Mouse (Mus musculus): Measurements from ENCODE around the gene Tpd52l1.

- TF ChIP-seq POLR2A (IDR thresholded peaks at IDR 0.05; ENCODE audit: borderline replicate concordance, extremely low read depth, insufficient read depth, insufficient read length, poor library complexity, severe bottlenecking), result no peak
- no peak for TF ChIP-seq CTCF (IDR thresholded peaks at IDR 0.05; ENCODE audit: borderline replicate concordance, extremely low read depth, insufficient read depth, insufficient read length)
Observed at GRCm38 (mm10) chr10:31295705-31296104, 150.1 kb downstream of the Tpd52l1 start.

Measured in brain, embryonic 14.5 days (tissue).